Mouse (Mus musculus) ES-E14 (cell line): ENCODE measurements around the gene Cep72.

Source experiments
- CHD2 ChIP-seq: IDR thresholded peaks from 2 replicates; pipeline ENCODE4 v1.6.1; 2014; ENCODE audit warnings: mild to moderate bottlenecking, low read depth, low read length, inconsistent platforms
- HCFC1 ChIP-seq: IDR thresholded peaks from 2 replicates; pipeline ENCODE4 v1.6.1; 2012; ENCODE audit warnings: low read length, inconsistent platforms, borderline replicate concordance; ENCODE audit not compliant: insufficient read depth
- MAFK ChIP-seq: IDR thresholded peaks from 2 replicates; pipeline ENCODE4 v1.6.1; 2014; ENCODE audit warnings: mild to moderate bottlenecking, low read depth, low read length, inconsistent platforms; ENCODE audit not compliant: insufficient read depth
- ZNF384 ChIP-seq: IDR thresholded peaks from 2 replicates; pipeline ENCODE4 v1.6.1; 2012; ENCODE audit warnings: low read depth, low read length, inconsistent platforms

- no peak for TF ChIP-seq CHD2
- no peak for TF ChIP-seq MAFK
- TF ChIP-seq HCFC1: no peak
- no peak for TF ChIP-seq ZNF384
These were observed 31.0 kb downstream of the Cep72 start for GRCm38 (mm10) chr13:74031133-74031532.
